Mouse (Mus musculus): ENCODE measurements around the gene Ddx5.
"Not testable (repeated sequence)": the region's sequence is repeated elsewhere in the genome, so short reads cannot be mapped to it uniquely, and the experiment has no call there.

The Ddx5 gene

DNA sequence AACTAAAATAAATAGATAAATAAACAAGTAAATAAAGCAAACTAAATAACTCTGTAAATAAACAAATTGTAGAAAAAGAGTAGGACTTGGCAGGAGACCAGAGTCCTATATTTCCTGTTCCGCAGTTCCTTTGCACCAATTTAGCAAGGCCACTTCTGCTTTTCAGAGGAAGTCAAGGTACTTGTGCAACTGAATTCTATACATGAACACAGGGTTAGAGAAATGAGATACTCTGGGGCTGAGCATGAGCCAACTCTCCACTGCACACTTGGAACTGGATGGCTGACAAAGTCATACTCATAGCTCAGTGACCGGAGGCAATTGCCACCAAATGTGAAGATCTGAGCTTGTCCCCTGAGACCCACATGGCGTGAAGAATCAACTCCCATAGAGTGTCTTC, 30.0 kb downstream of the Ddx5 start:
- DNase-seq = no peak

- no peak for DNase-seq
Observed at GRCm38 (mm10) chr11:106755583-106755982, 33.4 kb downstream of the Ddx5 start.

- no peak for DNase-seq
Observed at GRCm38 (mm10) chr11:106753314-106753713, 35.7 kb downstream of the Ddx5 start.

GRCm38 (mm10) chr11:106752103-106752502, 36.9 kb downstream of the Ddx5 start:
- no peak for DNase-seq

DNA sequence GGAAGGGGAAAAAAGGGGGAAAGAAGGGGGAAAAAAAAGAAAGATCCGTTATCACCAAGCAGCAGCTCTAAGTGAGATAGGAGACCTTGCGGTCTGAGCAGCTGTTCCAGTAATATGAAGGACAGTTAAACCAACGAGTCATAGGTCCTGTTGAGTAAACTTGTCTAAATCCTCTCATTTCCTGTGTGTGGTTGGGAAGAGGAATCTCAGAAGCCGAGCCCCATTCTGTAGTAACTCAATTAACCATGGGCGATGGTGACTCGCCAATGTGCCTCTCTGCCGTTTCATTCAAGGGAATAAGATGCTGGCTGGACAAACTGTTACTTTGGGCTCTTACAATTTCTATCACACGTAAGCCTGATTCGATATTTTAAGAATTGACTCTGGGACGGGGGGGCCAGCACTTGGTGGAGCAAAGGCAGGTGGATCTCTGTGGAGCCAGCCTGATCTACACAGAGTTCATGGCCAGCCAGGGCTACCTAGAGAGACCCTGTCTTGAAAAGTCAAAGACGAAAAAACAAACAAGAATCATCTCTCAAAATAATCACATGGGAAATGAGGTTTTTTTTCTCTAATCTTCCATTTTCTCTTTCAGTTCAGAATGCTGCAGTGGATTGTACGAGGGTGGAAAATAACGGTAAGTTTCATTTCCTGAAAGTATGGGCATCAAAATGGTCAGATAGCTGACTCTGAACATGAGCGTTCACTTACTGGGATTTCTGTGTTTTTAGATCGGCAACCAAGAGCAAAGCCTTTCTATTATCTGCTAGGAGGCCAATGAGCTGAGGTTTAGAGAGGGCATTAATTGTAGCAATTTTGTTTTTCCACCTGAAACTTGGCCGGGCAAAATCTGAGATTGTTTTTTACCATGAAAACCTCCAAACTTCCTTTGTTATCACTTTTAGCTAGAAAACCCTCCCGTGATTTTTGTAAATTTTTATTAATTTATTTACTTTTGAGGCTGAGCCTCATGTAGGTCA, 37.7 kb downstream of the Ddx5 start, which contains the start of gene Milr1:
Gene Milr1 (plus strand): TSS at position 188 of the 980 bp plus-strand sequence.
- DNase-seq = no peak

- no peak for DNase-seq
Observed at GRCm38 (mm10) chr11:106750121-106750751, 38.7 kb downstream of the Ddx5 start, which contains the start of gene Pecam1. Gene Pecam1, minus strand, starts transcription at chr11:106750628.

DNA sequence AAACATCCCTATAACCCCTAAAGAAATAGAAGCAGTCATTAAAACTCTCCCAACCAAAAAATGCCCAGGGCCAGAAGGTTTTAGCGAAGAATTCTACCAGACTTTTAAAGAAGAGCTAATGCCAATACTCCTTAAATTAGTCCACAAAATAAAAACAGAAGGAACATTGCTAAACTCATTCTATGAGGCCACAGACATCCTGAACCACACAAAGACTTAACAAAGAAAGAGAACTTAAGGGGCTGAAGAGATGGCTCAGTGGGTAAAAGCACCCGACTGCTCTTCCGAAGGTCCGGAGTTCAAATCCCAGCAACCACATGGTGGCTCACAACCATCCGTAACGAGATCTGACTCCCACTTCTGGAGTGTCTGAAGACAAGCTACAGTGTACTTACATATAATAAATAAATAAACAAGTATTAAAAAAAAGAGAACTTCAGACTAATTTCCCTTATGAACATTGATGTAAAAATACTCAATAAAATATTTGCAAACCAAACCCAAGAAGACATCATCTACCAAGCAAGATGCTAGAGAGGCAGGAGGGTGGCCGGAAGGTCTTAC, 39.3 kb downstream of the Ddx5 start:
- not testable (repeated sequence) for DNase-seq

GRCm38 (mm10) chr11:106744949-106745348, 44.0 kb downstream of the Ddx5 start:
- DNase-seq = no peak

GRCm38 (mm10) chr11:106742388-106742841, 46.6 kb downstream of the Ddx5 start:
- DNase-seq = no peak

- no peak for DNase-seq
Observed at GRCm38 (mm10) chr11:106741826-106742225, 47.2 kb downstream of the Ddx5 start.

- DNase-seq = no peak
Observed at GRCm38 (mm10) chr11:106741232-106741631, 47.8 kb downstream of the Ddx5 start.

DNA sequence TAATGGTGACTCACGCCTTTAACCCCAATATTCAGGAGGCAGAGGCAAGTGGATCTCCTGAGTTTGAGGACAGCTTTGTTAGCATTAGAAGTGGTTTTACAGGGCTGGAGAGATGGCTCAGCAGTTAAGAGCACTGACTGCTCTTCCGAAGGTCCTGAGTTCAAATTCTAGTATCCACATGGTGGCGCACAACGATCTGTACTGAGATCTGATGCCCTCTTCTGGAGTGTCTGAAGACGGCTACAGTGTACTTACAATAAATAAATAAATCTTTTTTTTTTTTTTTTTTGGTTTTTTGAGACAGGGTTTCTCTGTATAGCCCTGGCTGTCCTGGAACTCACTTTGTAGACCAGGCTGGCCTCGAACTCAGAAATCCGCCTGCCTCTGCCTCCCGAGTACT, 48.3 kb downstream of the Ddx5 start:
- DNase-seq = not testable (repeated sequence)

DNA sequence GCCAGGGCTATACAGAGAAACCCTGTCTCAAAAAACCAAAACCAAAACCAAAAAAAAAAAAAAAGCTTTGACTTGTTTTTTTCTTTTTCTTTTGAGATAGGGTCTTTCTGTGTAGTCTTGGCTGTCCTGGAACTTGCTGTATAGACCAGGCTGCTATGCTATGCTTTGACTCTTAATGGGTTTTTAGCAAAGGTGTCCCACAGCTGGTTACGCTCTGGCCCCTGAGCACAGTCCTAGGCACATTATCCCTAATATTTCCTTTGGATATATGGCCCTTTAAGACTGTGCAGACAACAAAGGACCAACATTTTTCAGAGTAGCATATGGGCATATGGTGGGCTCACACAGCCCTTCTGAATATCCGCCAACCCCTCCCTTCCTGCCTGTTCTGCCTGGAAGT, 49.9 kb downstream of the Ddx5 start:
- no peak for DNase-seq

DNA sequence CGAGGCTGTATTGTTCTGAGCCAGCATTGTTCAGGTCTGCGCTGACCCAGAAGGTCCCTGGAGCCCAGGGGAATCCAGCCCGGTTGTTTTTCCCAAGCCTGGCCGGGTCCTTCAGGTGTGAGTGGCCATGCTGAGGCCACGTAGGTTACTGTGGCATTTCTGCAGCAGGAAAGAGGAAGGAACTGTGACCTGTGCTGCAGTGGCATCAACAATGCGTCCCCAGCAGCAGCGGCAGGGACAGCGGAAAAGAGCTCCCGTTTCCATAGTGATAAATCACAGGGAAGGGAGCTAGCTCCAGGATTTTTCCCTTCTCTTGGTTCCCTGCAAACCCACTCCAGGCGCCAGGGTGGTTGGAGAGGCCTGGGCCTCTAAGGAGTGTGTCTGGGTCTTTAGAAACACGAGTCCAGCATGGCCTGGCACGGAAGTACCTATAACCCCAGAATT, 51.8 kb downstream of the Ddx5 start:
- no peak for DNase-seq

DNA sequence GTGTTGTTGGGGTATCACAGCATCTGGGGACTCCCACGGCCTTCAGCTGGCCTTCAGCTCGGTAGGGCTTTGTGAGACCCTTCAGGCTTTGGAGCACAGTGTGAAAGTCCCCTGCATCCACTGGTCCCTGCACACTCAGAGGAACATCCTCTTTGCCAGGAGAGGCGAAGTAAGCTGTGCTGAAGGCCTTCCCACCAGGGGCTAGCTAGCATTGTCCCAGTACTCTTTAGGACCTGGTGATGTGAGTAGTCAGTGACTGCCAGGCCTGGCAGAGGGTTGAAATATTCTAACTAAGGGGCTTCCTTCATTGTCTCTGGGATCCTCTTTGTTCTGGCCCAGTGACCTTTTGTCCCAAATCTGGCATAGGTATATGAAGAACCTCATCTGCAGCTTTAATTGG, 52.4 kb downstream of the Ddx5 start:
- DNase-seq = no peak

GRCm38 (mm10) chr11:106730714-106731113, 58.3 kb downstream of the Ddx5 start:
- no peak for DNase-seq

Data from cerebellum, adult 18-20 months (tissue).